Mouse (Mus musculus) intestine, embryonic 16.5 days (tissue): ENCODE measurements around the gene Tbc1d22b. TPM values are rescaled to one million over a fixed set of nuclear protein-coding genes. Genes with fewer than 3 reads are reported as not detected.

Source experiments
- ATAC-seq: fragments of 200-750 bp; cut with Nextera tagmentation; 2 replicates; pipeline ENCODE4 v1.8.0; 2017; ENCODE audit warnings: moderate TSS enrichment, moderate library complexity
- H3K27ac ChIP-seq: fragments of 300-500 bp; sonication (generic); 2 replicates; pipeline ENCODE4 v1.5.1; 2014; ENCODE audit warnings: mild to moderate bottlenecking, low read length
- H3K27me3 ChIP-seq: fragments of 300-500 bp; sonication (generic); replicated peaks from 2 replicates; pipeline ENCODE4 v1.6.1; 2014; ENCODE audit warnings: low read length, control low read depth, mixed read lengths; ENCODE audit not compliant: control insufficient read depth, insufficient read depth
- H3K36me3 ChIP-seq: fragments of 300-500 bp; sonication (generic); 2 replicates; pipeline ENCODE4 v1.6.1; 2014; ENCODE audit warnings: low read length, control low read depth; ENCODE audit not compliant: control insufficient read depth, insufficient read depth
- H3K4me1 ChIP-seq: fragments of 300-500 bp; sonication (generic); 2 replicates; pipeline ENCODE4 v1.6.1; 2014; ENCODE audit warnings: low read length, control low read depth, mixed read lengths; ENCODE audit not compliant: control insufficient read depth, insufficient read depth
- H3K4me2 ChIP-seq: fragments of 300-500 bp; sonication (generic); 2 replicates; pipeline ENCODE4 v1.6.1; 2014; ENCODE audit warnings: low read depth, low read length, control low read depth
- H3K4me3 ChIP-seq: fragments of 300-500 bp; sonication (generic); 2 replicates; pipeline ENCODE4 v1.5.1; 2014; ENCODE audit warnings: mild to moderate bottlenecking, low read length
- H3K9ac ChIP-seq: fragments of 300-500 bp; sonication (generic); 2 replicates; pipeline ENCODE4 v1.6.1; 2014; ENCODE audit warnings: low read depth, low read length
- H3K9me3 ChIP-seq: fragments of 300-500 bp; sonication (generic); 2 replicates; pipeline ENCODE4 v1.6.1; 2016; ENCODE audit warnings: low read length, control low read depth; ENCODE audit not compliant: control insufficient read depth
- WGBS: fragments of 180-500 bp; shearing (Covaris S2); extraction: QIAGEN DNeasy Blood & Tissue Kit; methylation state at CpG from one replicate; pipeline ENCODE4 v1.1.7; 2014; 5-methylcytosine and 5-hydroxymethylcytosine counted together
- polyA plus RNA-seq: library from polyadenylated mRNA; unstranded; fragments of >200 nt; fragmentation: Nextera tagmentation; extraction: Ambion mirVana; gene quantifications from 2 replicates; pipeline ENCODE4 v1.2.1, GENCODE M21; 2015

Gene Tbc1d22b
- polyA plus RNA-seq, 1 experiment from 2014 or later, result 12.6 TPM

- Histone ChIP-seq H3K4me3 (no peak overlapping the region), H3K27ac (no peak overlapping the region), H3K9ac (no peak overlapping the region), H3K36me3 (no peaks in the 10 kb centered on the region), H3K9me3 (no peaks in the 10 kb centered on the region), H3K4me1 (peaks cover 7% of the 10 kb centered on the region; the same call in 1 of the 2 replicates), H3K4me2 (no peak overlapping the region), H3K27me3 (no peaks in the 10 kb centered on the region)
- no peak for ATAC-seq
- WGBS, result 89% methylated on average over 5 of the region's 5 CpGs
These were observed 34.0 kb downstream of the Tbc1d22b start for GRCm38 (mm10) chr17:29583569-29583968.

- 68% methylated on average over 5 of the region's 5 CpGs for WGBS
- Histone ChIP-seq H3K4me2 (no peak overlapping the region), H3K4me1 (peaks cover 7% of the 10 kb centered on the region; the same call in 1 of the 2 replicates)
These were observed 34.7 kb downstream of the Tbc1d22b start for GRCm38 (mm10) chr17:29584306-29584705.

GRCm38 (mm10) chr17:29584737-29585136 is 35.2 kb downstream of the Tbc1d22b start:
- Histone ChIP-seq H3K36me3 (no peaks in the 10 kb centered on the region), H3K9me3 (no peaks in the 10 kb centered on the region), H3K4me3 (no peak overlapping the region), H3K4me2 (no peak overlapping the region), H3K4me1 (peaks cover 6% of the 10 kb centered on the region; the same call in 1 of the 2 replicates), H3K27ac (no peak overlapping the region), H3K9ac (no peak overlapping the region), H3K27me3 (no peaks in the 10 kb centered on the region)
- WGBS, result 78% methylated on average over 3 of the region's 3 CpGs
- no peak for ATAC-seq

More at GRCm38 (mm10) chr17:29584306-29584705, 34.7 kb downstream of the Tbc1d22b start:
- H3K27me3 ChIP-seq, result no peaks in the 10 kb centered on the region
- ATAC-seq, result no peak
- no peak overlapping the region for H3K27ac ChIP-seq
- no peaks in the 10 kb centered on the region for H3K36me3 ChIP-seq
- H3K4me3 ChIP-seq, result no peak overlapping the region
- no peak overlapping the region for H3K9ac ChIP-seq
- no peaks in the 10 kb centered on the region for H3K9me3 ChIP-seq

- Histone ChIP-seq H3K9ac (no peak overlapping the region), H3K4me1 (peaks cover 6% of the 10 kb centered on the region; the same call in 1 of the 2 replicates), H3K4me2 (no peak overlapping the region), H3K4me3 (no peak overlapping the region), H3K27me3 (no peaks in the 10 kb centered on the region), H3K27ac (no peak overlapping the region), H3K36me3 (no peaks in the 10 kb centered on the region), H3K9me3 (no peaks in the 10 kb centered on the region)
- WGBS, result 84% methylated on average over 6 of the region's 6 CpGs
- ATAC-seq, result no peak
These were observed 35.9 kb downstream of the Tbc1d22b start for GRCm38 (mm10) chr17:29585446-29585845.

- Histone ChIP-seq H3K4me2 (no peak overlapping the region), H3K9ac (no peak overlapping the region), H3K36me3 (peaks cover 2% of the 10 kb centered on the region; the same call in 1 of the 2 replicates), H3K4me3 (no peak overlapping the region), H3K27ac (no peak overlapping the region), H3K9me3 (no peaks in the 10 kb centered on the region), H3K27me3 (no peaks in the 10 kb centered on the region), H3K4me1 (peaks cover 6% of the 10 kb centered on the region; the same call in 1 of the 2 replicates)
- ATAC-seq, result peak; percentile 53
- WGBS, result 75% methylated on average over 9 of the region's 9 CpGs
These were observed 37.3 kb downstream of the Tbc1d22b start for GRCm38 (mm10) chr17:29586921-29587320.

GRCm38 (mm10) chr17:29589221-29589898 is 39.8 kb downstream of the Tbc1d22b start:
- Histone ChIP-seq H3K4me3 (no peak overlapping the region), H3K27ac (0 out of 2 replicates have a peak overlapping the region, but pooled peaks have one; percentile 17), H3K4me1 (peaks cover 6% of the 10 kb centered on the region; the same call in 1 of the 2 replicates), H3K4me2 (no peak overlapping the region), H3K36me3 (peaks cover 2% of the 10 kb centered on the region; the same call in 1 of the 2 replicates), H3K9ac (no peak overlapping the region), H3K9me3 (no peaks in the 10 kb centered on the region), H3K27me3 (no peaks in the 10 kb centered on the region)
- 61% methylated on average over 11 of the region's 11 CpGs for WGBS
- no peak for ATAC-seq

DNA sequence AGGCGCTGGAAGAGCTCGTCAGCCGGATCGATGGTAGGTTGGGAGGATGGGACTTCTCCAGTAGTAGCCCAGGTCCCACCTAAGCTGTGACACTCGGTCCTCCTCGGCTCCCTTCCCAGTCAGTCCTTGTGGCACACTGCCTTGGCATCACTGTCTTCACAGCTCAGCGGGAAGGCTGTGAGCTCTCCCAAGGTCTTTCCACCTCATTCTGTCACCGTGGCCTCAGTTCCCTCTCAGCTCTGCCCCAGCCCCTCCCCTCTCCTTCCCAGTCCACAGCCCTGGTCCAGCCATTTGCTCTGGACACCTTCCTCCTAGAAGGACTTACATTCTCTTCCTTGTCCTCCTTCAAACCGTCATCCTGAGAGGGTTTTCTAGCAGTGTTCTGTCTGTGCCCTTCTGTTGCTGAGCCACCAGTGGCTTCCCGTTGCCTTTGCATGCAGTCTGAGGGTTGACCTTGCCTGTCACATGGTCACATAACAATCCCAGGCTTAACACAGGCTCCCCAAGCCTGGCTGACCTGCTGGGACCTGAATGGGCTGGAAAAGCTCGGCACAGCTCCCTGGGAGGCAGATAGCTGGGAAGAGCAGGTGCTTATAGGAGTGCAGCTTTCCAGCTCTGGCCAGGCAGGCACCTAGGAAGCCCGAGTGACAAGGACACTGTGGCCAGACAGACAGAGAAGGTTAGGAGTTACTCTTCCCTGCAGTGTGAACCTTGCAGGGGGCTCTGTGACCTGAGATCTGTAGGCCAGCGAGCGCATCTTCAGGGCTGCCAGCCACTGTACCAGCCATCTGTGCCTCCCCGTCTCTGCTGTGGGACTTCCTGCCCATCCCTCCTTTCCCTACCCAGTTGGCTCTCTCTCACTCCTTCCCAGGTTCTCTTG is 46.5 kb downstream of the Tbc1d22b start:
- no peak for ATAC-seq
- Histone ChIP-seq H3K27me3 (no peaks in the 10 kb centered on the region), H3K9ac (no peak overlapping the region), H3K4me3 (no peak overlapping the region), H3K4me1 (peaks cover 5% of the 10 kb centered on the region), H3K9me3 (no peaks in the 10 kb centered on the region), H3K4me2 (no peak overlapping the region), H3K36me3 (peaks cover 8% of the 10 kb centered on the region; the same call in 1 of the 2 replicates), H3K27ac (no peak overlapping the region)
- 80% methylated on average over 15 of the region's 15 CpGs for WGBS

- Histone ChIP-seq H3K4me2 (no peak overlapping the region), H3K9ac (no peak overlapping the region), H3K9me3 (no peaks in the 10 kb centered on the region), H3K27me3 (no peaks in the 10 kb centered on the region), H3K27ac (no peak overlapping the region), H3K4me1 (peaks cover 5% of the 10 kb centered on the region), H3K4me3 (no peak overlapping the region), H3K36me3 (0 out of 2 replicates have a peak, but pooled peaks cover 6% of the 10 kb centered on the region)
- 0 out of 2 replicates have a peak, but pooled peaks have one; percentile 57 for ATAC-seq
- 84% methylated on average over 13 of the region's 13 CpGs for WGBS
These were observed 47.2 kb downstream of the Tbc1d22b start for GRCm38 (mm10) chr17:29596771-29597132.

GRCm38 (mm10) chr17:29599051-29599450 is 49.5 kb downstream of the Tbc1d22b start:
- Histone ChIP-seq H3K27me3 (no peaks in the 10 kb centered on the region), H3K4me3 (no peak overlapping the region), H3K4me1 (peaks cover 5% of the 10 kb centered on the region), H3K9me3 (no peaks in the 10 kb centered on the region), H3K27ac (no peak overlapping the region), H3K36me3 (0 out of 2 replicates have a peak, but pooled peaks cover 6% of the 10 kb centered on the region), H3K9ac (no peak overlapping the region), H3K4me2 (no peak overlapping the region)
- ATAC-seq, result no peak
- 94% methylated on average over 14 of the region's 14 CpGs for WGBS
